Mouse (Mus musculus) right cerebral cortex, postnatal 4 days (tissue): ENCODE data around the gene Btaf1.

ENCODE experiments used
- DNase-seq: peaks from one replicate; pipeline ENCODE4 v3.0.0-alpha.2; 2022

The Btaf1 gene

DNA sequence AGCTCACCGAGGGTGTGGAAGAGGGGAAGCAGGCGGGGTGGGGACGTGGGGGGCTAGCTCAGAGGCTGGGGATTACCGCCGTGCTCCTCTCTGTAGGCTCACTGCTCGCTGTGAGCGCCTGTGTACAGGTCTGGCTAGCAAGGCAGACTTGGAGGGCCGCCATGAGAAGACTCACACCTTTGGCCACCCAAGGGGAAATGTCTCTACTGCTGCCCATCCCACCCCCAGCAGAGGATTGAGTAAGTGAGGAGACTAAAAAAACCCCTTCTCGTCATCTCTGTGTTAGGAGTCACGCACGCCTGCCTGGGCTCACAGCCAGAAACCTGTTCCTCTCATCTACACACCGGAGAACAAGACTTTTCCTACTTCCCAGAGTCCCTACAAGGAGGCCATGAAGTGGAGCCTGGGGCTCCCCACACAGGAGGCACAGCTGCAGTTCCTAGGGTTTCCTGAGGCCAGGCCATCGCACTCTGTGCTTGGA is 100.0 kb downstream of the Btaf1 start:
- DNase-seq, result no peak

DNA sequence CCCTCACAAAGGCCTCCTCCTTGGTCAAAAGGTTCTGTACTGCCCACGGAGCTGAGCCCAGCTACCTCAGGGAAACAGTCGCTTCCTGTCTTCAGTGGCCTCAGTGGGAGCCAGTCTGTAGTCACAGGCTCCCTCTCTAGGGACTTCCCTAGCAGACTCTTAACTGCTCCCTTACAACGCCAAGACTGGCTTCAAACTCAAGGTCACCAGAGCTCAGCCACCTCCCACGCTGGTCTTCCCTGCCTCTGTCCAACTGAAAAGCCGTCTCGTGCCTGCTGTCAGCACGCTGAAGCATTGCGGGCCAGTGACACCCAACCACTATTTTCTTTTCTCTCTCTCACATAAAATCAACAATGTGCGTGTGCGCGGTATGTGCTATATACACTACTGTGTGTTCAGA is 100.5 kb downstream of the Btaf1 start:
- no peak for DNase-seq

DNA sequence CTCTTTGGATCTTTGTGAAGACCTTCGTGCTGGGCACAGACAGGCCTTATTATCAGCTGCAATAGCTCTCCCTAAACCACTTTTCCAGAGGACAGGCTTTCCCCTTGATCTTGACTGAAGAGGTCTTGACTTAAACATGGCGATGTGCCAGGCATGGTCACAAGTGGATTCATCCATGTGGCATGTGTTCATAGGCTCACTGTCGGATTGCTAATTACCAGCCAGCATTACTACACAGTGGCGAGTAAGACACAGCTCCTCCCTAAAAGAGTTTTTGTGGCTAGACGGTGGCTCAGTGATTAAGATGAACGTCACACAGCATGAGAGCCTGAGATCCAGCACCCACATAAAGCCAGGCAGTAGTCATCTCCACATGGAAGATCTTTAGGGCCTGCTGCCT is 103.9 kb downstream of the Btaf1 start:
- DNase-seq, result no peak

DNA sequence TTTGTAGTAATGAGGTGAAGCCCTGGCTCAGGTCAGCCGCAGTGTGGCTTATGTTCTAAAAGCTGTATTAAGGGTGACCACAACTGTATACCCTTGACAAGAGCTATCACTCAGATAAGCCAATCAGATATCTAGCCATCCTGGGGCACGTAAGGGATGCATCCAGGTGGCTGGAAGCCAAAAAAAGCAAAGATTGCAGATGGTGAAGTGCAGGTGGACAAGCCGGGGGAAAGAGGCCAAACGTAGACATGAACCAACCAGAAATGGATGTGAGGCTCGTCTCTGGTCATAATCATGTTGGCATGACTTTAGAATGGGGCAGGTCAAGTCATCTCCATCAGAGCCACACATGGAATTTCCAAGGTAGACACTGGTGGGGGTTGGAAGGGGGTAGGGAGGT is 105.6 kb downstream of the Btaf1 start:
- DNase-seq, result no peak

DNA sequence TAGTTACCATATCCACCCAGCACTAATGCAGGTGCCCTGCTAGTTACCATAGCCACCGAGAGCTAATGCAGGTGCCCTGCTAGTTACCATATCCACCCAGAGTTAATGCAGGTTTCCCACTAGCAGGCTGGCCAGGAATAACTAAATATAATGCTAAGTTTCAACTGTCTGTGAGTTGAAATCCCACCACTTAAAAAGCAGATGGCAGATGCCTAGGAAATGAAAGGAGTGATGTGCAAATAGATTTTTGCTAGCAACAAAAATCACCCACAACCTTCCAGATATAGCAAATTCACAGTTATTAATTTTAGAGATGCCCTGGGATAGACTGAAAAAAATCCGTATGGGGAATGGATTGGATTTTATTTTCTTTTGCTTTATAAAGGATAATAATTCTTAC is 106.5 kb downstream of the Btaf1 start:
- no peak for DNase-seq

DNA sequence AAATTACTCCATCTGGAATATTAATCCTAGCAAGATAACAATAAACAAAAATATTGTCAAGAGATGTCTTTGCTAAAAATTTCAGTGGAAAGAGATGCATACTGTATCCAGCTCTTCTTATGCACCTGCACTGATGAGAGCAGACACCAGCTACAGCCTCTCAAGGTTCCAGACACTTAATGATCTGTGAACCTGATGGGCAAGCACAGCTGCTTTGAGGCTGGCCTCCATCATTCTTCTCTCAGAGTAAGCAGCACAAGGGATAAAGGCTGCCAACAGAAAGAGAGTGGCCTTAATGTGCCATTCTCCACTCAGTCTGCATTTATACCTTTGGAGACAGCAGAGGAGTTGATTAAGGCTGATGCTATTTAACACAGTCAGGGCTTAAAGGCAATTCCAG is 115.0 kb downstream of the Btaf1 start:
- DNase-seq, result no peak

DNA sequence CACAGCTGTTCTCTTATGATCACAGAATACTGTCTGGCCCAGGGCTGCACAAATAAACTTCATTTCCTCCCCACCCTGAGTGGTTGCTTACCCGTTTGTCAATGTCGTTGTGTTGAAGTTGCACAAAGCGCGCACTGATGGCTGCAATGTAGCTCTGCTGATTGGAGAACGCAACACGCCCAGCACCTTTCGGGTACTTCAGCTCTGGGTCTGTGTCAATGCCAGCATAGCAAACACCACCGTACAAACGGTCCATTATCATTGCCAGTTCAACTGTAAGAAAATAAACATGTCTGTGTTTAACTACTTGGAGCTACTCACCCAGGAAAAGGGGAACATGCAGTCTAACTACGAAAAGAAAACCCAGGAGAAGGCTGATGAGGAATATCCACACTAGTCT is 118.6 kb downstream of the Btaf1 start:
- DNase-seq, result no peak

DNA sequence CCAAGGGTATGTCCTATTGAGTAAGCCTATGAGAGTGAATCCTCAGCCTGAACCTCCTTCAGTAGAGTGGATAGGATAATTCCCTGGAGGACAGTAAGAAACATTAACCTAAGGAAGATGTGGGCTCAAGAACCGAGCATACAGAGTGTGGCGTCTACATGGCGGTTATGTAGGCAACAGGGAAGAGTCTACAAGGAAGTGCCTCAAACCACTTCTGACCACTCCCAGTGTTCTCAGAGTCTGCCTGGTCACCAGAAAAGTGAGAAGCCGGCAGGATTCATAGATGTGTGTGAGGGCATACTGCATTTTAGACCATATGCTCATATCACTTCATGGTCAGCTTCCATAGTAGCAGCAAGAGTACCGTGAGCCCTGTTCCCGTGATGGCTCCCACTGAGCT is 122.6 kb downstream of the Btaf1 start:
- no peak for DNase-seq

DNA sequence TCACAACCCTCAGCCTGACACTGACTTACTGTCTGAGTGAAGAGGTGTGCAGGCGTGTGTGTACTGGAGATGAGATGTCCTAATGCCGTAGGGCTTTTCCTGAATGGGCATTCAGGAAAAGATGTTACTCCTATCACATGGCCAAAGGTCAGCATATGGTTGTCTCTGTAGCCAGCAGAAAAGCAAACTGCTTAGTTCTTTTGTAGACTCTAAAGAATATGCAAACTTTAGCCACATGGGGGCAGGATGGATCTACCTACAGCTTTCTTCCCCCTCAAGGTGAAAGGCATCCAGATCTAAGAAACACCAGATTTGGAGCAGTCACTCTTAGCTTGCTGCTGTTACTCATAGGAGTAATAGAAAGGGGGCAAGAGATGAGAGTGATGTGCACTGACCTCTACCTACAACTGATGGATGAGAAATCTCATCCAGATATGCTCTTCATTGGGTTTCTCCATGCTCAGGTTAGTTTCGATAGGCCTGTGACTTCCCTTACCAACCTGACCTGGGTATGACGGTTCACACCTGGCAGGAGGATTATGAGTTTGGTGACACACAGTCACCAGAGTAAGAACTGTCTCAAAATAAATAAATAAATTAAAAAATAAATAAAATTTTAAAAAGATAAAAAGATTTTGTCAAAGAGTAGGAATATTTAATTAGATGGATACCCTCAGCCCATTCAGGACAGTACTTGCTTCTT is 124.9 kb downstream of the Btaf1 start:
- peak; percentile 32 for DNase-seq

DNA sequence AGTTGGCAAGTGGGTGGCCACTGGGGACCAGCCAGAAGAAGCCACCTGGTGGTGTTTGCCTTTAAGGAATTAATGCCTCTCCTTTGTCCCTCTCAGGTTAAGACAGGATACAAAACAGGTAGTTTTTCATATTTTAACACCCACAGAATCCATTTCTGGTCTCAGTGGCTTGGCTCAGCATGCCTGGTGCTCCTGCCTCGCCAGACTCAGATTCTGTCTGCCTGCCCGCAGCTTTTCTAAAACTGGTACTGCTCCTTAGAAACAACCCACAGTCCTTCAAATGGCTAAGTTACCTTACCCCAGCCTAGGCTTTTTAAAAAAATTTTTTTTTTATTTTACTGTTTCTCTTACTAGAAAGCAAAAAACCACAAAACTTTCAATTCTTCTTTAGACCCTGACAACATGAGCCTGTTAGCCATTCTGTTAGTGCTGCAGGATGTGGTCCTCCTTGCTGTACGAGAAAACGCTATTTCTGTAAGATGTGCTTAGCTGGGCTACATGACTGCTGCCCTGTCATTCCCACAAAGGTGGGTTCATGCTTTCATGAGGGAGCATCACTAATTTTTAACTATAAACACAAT is 130.2 kb downstream of the Btaf1 start:
- DNase-seq, result no peak

DNA sequence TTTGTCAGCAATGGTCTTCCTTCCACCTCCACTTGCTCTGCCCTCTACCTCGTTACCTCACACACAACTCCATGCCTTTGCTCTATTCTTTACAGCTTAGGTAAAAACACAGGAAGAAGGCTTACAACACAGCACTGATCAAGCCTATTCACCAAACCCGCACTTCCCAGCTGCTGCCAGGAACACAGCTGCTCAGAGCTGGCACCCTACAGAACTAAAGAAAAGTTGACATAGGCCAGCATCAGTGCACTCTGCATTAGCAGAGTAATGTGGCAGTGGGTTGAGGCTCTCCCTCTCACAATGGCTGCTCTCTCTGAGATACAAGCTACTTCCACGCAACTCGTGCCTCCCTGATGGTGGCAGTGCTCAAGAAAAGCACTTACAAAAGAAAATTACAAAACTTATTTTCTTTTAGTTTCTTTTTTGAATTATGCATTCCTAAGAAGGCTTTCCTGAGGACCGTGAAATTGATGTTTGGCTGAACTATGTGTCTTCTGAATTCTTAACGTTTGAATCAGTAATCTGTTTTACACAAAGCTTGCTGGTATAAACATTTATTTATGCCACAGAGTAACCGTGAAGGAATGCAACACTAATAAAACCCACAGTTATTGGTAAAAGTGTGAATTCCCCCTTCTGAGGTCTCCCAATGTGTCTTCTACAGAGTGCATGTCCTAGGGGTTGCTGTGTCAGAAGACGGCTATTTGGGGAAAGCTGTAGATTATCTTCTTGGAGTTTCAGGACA is 131.5 kb downstream of the Btaf1 start:
- DNase-seq, result no peak

DNA sequence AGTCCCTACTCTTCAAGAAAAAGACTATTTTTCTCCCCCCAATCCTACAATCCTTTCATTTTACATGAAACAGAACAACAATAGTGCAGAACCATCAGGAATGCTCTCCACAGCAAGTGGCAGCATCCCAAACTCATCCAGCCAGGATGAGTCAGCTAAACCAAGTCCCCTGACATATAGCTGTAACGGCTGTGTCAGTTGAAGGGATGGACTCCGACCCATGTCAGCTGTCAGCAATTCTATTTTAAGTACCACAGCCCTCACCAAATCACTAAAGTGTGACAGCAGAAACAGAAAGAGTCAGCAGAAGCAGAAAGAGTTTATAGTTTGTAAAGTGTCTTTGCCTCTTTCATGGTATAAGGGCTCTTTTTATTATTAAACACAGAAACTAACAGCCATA is 133.7 kb downstream of the Btaf1 start:
- DNase-seq, result no peak

DNA sequence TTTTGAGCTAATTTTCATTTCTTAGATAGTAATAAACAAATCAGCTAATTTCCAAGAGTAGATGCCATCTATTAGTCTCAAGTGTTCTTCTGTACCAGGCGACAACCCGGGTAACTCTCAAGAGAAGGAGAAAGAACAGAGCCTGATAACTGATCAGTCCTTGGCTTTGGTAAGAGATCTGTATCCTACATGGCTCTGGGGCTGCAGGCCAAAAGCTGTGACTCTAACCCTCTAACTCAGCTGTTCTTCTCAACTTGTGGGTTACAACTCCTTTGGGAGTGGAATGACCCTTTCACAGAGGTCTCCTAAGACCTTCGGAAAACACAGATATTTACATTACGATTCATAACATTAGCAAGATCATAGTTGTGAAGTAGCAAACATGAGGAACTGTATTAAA is 134.2 kb downstream of the Btaf1 start:
- DNase-seq, result no peak
